Mouse (Mus musculus): ENCODE data around the gene Fbxo30.

- TF ChIP-seq POLR2A (IDR thresholded peaks at IDR 0.05; ENCODE audit: borderline replicate concordance, extremely low read depth, insufficient read depth, insufficient read length, poor library complexity, severe bottlenecking) (no peak), CTCF (IDR thresholded peaks at IDR 0.05; ENCODE audit: borderline replicate concordance, extremely low read depth, insufficient read depth, insufficient read length) (no peak)
Measured at GRCm38 (mm10) chr10:11274431-11274830, 6.7 kb upstream of the Fbxo30 start.
